Mouse (Mus musculus): ENCODE results near the gene Abca2.

GRCm38 (mm10) chr2:25493476-25493961, 65.0 kb downstream of the Abca2 start, which contains the start of gene Lcn12:
- no peak for TF ChIP-seq POLR2A (IDR thresholded peaks at IDR 0.05; ENCODE audit: extremely low read depth, insufficient read depth, low read length)
- no peak for TF ChIP-seq CTCF (IDR thresholded peaks at IDR 0.05; ENCODE audit: low read depth, low read length)
